Mouse (Mus musculus) CH12.LX (cell line): ENCODE measurements around the gene Ston2. TPM values are rescaled to one million over a fixed set of nuclear protein-coding genes. Genes with fewer than 3 reads are reported as not detected.

ENCODE experiments used
- DNase-seq: peaks from one replicate; pipeline ENCODE4 v3.0.0-alpha.2; 2013; ENCODE audit errors: extremely low read depth
- H3K27ac ChIP-seq: 2 replicates; pipeline ENCODE4 v1.5.1; 2012; ENCODE audit warnings: low read depth, mild to moderate bottlenecking, control low read depth, moderate library complexity; ENCODE audit not compliant: insufficient read depth
- H3K27me3 ChIP-seq: replicated peaks from 2 replicates; pipeline ENCODE3; 2012; ENCODE audit warnings: inconsistent platforms
- H3K36me3 ChIP-seq, 2 experiments: replicated peaks in 1 of 2; 2 replicates each; pipeline versions ENCODE3 to v1.6.1; 2012; ENCODE audit warnings: inconsistent platforms in 1 of 2, low read length in 1 of 2, mild to moderate bottlenecking in 1 of 2, mixed read lengths in 1 of 2, moderate library complexity in 1 of 2; ENCODE audit not compliant: control insufficient read depth in 1 of 2, insufficient read depth in 1 of 2
- H3K4me1 ChIP-seq, 2 experiments: 2 replicates each; pipeline ENCODE4 v1.6.1; 2012; ENCODE audit warnings: inconsistent platforms in 1 of 2, moderate library complexity in 1 of 2; ENCODE audit not compliant: insufficient read depth in 2 of 2, control insufficient read depth in 1 of 2
- H3K4me2 ChIP-seq: 2 replicates; pipeline ENCODE4 v1.6.1; 2012; ENCODE audit warnings: low read depth, mild to moderate bottlenecking, control low read depth; ENCODE audit not compliant: poor library complexity, insufficient read depth, severe bottlenecking
- H3K4me3 ChIP-seq, 3 experiments: fragments of 150-350 bp in 1 of 3; sonication (generic) in 1 of 3; replicated peaks in 1 of 3; 2 replicates each; pipeline versions ENCODE3 to v1.5.1; 2011 to 2012; ENCODE audit warnings: low read depth in 2 of 3, low read length in 2 of 3, mild to moderate bottlenecking in 2 of 3, moderate library complexity in 2 of 3, control low read depth in 1 of 3, improper control_type of control experiment in 1 of 3, inconsistent platforms in 1 of 3, mixed read lengths in 1 of 3; ENCODE audit not compliant: poor library complexity in 1 of 3
- H3K79me2 ChIP-seq: replicated peaks from 2 replicates; pipeline ENCODE4 v1.6.1; 2012; ENCODE audit warnings: mild to moderate bottlenecking, moderate library complexity; ENCODE audit not compliant: control insufficient read depth, poor library complexity, insufficient read depth, severe bottlenecking; ENCODE audit errors: extremely low read depth
- H3K9ac ChIP-seq: 2 replicates; pipeline ENCODE4 v1.6.1; 2012; ENCODE audit warnings: low read depth, mild to moderate bottlenecking, control low read depth, moderate library complexity; ENCODE audit not compliant: insufficient read depth
- H3K9me3 ChIP-seq: replicated peaks from 2 replicates; pipeline ENCODE3; 2012; ENCODE audit warnings: low read length, inconsistent platforms, mixed read lengths
- BHLHE40 ChIP-seq: IDR thresholded peaks from 2 replicates; pipeline ENCODE4 v1.6.1; 2011; ENCODE audit warnings: mild to moderate bottlenecking, low read depth, low read length, improper control_type of control experiment
- CHD1 ChIP-seq: IDR thresholded peaks from 2 replicates; pipeline ENCODE4 v1.6.1; 2012; ENCODE audit warnings: low read depth, low read length, improper control_type of control experiment, inconsistent platforms
- CHD2 ChIP-seq: IDR thresholded peaks from 2 replicates; pipeline ENCODE4 v1.6.1; 2011; ENCODE audit warnings: low read length, improper control_type of control experiment
- CTCF ChIP-seq, 2 experiments: IDR thresholded peaks in 1 of 2; conservative IDR thresholded peaks in 1 of 2; 2 replicates each; pipeline ENCODE4 v1.5.1; 2011 to 2012; ENCODE audit warnings: low read depth in 2 of 2, low read length in 2 of 2, improper control_type of control experiment in 1 of 2, inconsistent platforms in 1 of 2, mild to moderate bottlenecking in 1 of 2, moderate library complexity in 1 of 2
- E2F4 ChIP-seq: IDR thresholded peaks from 2 replicates; pipeline ENCODE4 v1.6.1; 2011; ENCODE audit warnings: low read depth, low read length, improper control_type of control experiment; ENCODE audit not compliant: insufficient replicate concordance
- ELF1 ChIP-seq: IDR thresholded peaks from 2 replicates; pipeline ENCODE4 v1.6.1; 2014; ENCODE audit warnings: low read depth, mild to moderate bottlenecking, inconsistent platforms, low read length, improper control_type of control experiment
- GABPA ChIP-seq: IDR thresholded peaks from 2 replicates; pipeline ENCODE4 v1.6.1; 2012; ENCODE audit warnings: low read depth, low read length, improper control_type of control experiment, inconsistent platforms; ENCODE audit not compliant: insufficient replicate concordance
- JUN ChIP-seq: IDR thresholded peaks from 2 replicates; pipeline ENCODE4 v1.6.1; 2011; ENCODE audit warnings: low read depth, mild to moderate bottlenecking, low read length, improper control_type of control experiment, moderate library complexity; ENCODE audit not compliant: insufficient read depth
- JUND ChIP-seq: conservative IDR thresholded peaks from 2 replicates; pipeline ENCODE4 v1.6.1; 2011; ENCODE audit warnings: low read depth, low read length, improper control_type of control experiment
- KAT2A ChIP-seq: IDR thresholded peaks from 2 replicates; pipeline ENCODE4 v1.6.1; 2012; ENCODE audit warnings: low read length, improper control_type of control experiment, inconsistent platforms; ENCODE audit not compliant: insufficient replicate concordance
- MAFK ChIP-seq: IDR thresholded peaks from 2 replicates; pipeline ENCODE4 v1.6.1; 2011; ENCODE audit warnings: low read length, improper control_type of control experiment; ENCODE audit not compliant: insufficient replicate concordance
- MAX ChIP-seq: IDR thresholded peaks from 2 replicates; pipeline ENCODE4 v1.6.1; 2011; ENCODE audit warnings: low read length, improper control_type of control experiment
- MXI1 ChIP-seq: IDR thresholded peaks from 2 replicates; pipeline ENCODE4 v1.6.1; 2011; ENCODE audit warnings: mild to moderate bottlenecking, low read depth, low read length, improper control_type of control experiment
- MYC ChIP-seq: IDR thresholded peaks from 2 replicates; pipeline ENCODE4 v1.6.1; 2011; ENCODE audit warnings: low read depth, mild to moderate bottlenecking, improper control_type of control experiment, low read length
- NRF1 ChIP-seq: IDR thresholded peaks from 2 replicates; pipeline ENCODE4 v1.6.1; 2014; ENCODE audit warnings: low read depth, mild to moderate bottlenecking, inconsistent platforms, low read length, improper control_type of control experiment, moderate library complexity
- PAX5 ChIP-seq: IDR thresholded peaks from 2 replicates; pipeline ENCODE4 v1.6.1; 2012; ENCODE audit warnings: low read length, inconsistent platforms, mixed read lengths
- RCOR1 ChIP-seq: conservative IDR thresholded peaks from 2 replicates; pipeline ENCODE4 v1.6.1; 2012; ENCODE audit warnings: low read depth, mild to moderate bottlenecking, inconsistent platforms, low read length, improper control_type of control experiment
- SIN3A ChIP-seq: IDR thresholded peaks from 2 replicates; pipeline ENCODE4 v1.6.1; 2012; ENCODE audit warnings: low read length, improper control_type of control experiment, inconsistent platforms
- SMC3 ChIP-seq: IDR thresholded peaks from 2 replicates; pipeline ENCODE4 v1.6.1; 2011; ENCODE audit warnings: low read depth, low read length, improper control_type of control experiment
- TBP ChIP-seq: conservative IDR thresholded peaks from 2 replicates; pipeline ENCODE4 v1.6.1; 2011; ENCODE audit warnings: low read depth, low read length, improper control_type of control experiment
- ZKSCAN1 ChIP-seq: IDR thresholded peaks from 2 replicates; pipeline ENCODE4 v1.6.1; 2012; ENCODE audit warnings: low read depth, inconsistent platforms, low read length, improper control_type of control experiment, borderline replicate concordance
- dilution Hi-C: fragments of 300-500 bp; cut with MboI; formaldehyde crosslinking; loops from 2 replicates; pipeline ENCODE4 v1.14.3; 2020; ENCODE audit warnings: low sequenced_read_pairs; ENCODE audit not compliant: extremely low pct_unique_long_range_greater_than_20kb, extremely low pct_ligation_motif_present
- in situ Hi-C: fragments of 300-500 bp; cut with MboI; formaldehyde crosslinking; loops from 3 replicates; pipeline ENCODE4 v1.14.3; 2019; ENCODE audit warnings: low sequenced_read_pairs, low pct_ligation_motif_present, low pct_unique_long_range_greater_than_20kb, mixed read lengths
- polyA plus RNA-seq: library from polyadenylated mRNA; unstranded; fragments of >175 nt; gene quantifications from 2 replicates; pipeline ENCODE4 v1.2.1, GENCODE M21; 2012; ENCODE audit warnings: low read depth; ENCODE audit not compliant: insufficient read length
- total RNA-seq, 2 experiments: library from RNA; depleted of rRNA; stranded (reverse); fragments of 300-350 nt in 1 of 2; fragments of >200 nt in 1 of 2; gene quantifications; 2 replicates each; pipeline ENCODE4 v1.2.3; 2012 to 2014

The Ston2 gene
- total and polyA plus RNA-seq, 3 experiments, result 0.21 to 0.34 TPM; not detected in 1

GRCm38 (mm10) chr12:91692991-91693390 lies 95.2 kb downstream of the Ston2 start:
- dilution Hi-C loops (no loop called here), in situ Hi-C loops (no loop called here)
- H3K27me3 ChIP-seq, result no peaks in the 10 kb centered on the region
- H3K4me3 ChIP-seq, result no peak overlapping the region
- H3K4me2 ChIP-seq, result no peak overlapping the region
- peaks cover 7 to 16% of the 10 kb centered on the region in 2 experiments for H3K4me1 ChIP-seq
- H3K79me2 ChIP-seq, result no peaks in the 10 kb centered on the region
- no peaks in the 10 kb centered on the region for H3K36me3 ChIP-seq
- H3K9ac ChIP-seq, result no peak overlapping the region
- DNase-seq, result no peak
- no peak overlapping the region for H3K27ac ChIP-seq
- no peaks in the 10 kb centered on the region for H3K9me3 ChIP-seq
- no peak for TF ChIP-seq TBP
- TF ChIP-seq GABPA, result no peak
- TF ChIP-seq KAT2A, result no peak
- TF ChIP-seq NRF1, result no peak
- no peak for TF ChIP-seq CHD2
- no peak for TF ChIP-seq JUND
- TF ChIP-seq SIN3A, result no peak
- no peak for TF ChIP-seq RCOR1
- TF ChIP-seq CHD1, result no peak
- no peak for TF ChIP-seq MXI1
- TF ChIP-seq BHLHE40, result no peak
- TF ChIP-seq, all 38 proteins: peak for 0

DNA sequence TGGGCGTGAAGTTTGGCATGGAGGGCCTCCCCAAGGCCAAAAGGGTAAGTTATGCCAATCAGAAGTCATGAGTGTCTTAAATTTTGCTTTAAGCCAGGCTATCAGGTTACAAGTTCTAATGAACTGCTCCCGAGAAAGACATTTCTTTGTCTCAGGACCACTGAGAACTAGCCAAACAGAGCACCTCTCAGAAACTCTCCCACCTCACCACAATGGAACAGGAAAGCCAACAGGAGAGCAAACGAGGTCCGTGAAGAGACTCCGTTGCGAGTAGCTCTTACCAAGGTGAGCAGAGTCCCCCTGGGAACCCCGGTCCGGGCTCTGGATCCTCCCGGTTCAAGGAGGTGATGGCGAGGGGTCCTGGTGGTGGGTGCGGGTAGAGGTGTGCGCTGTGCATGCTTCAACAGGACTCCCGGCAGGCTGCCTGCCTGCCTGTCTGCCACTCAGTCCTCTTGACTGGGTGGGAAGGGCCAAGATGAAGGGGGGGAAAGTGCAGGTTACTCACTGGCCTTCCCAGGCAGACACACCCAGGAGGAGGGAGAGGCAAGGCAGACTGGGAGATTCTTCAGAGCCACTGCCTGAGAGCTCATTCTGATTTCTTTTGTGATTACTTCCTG lies 102.4 kb downstream of the Ston2 start:
- H3K9ac ChIP-seq, result peak overlapping the region; percentile 4; the same call in 1 of the 2 replicates
- DNase-seq, result no peak
- in situ Hi-C loops (no loop called here), dilution Hi-C loops (no loop called here)
- no peak overlapping the region for H3K27ac ChIP-seq
- TF ChIP-seq CTCF (conservative IDR thresholded peaks at IDR 0.05 in 1 of 2, IDR thresholded peaks at IDR 0.05 in 1 of 2; ENCODE audit: low read depth in 2 of 2, low read length in 2 of 2) (no peak), E2F4 (no peak), PAX5 (no peak), MAFK (no peak), MAX (no peak), ZKSCAN1 (no peak), SMC3 (no peak), JUND (no peak), JUN (no peak), ELF1 (no peak), MYC (no peak), KAT2A (no peak)
- H3K36me3 ChIP-seq, result no peaks in the 10 kb centered on the region
- H3K4me2 ChIP-seq, result 0 out of 2 replicates have a peak overlapping the region, but pooled peaks have one; percentile 11
- no peaks in the 10 kb centered on the region for H3K79me2 ChIP-seq
- no peaks in the 10 kb centered on the region for H3K27me3 ChIP-seq
- no peaks in the 10 kb centered on the region for H3K9me3 ChIP-seq
- no peak overlapping the region for H3K4me3 ChIP-seq
- H3K4me1 ChIP-seq, result peaks cover 6 to 23% of the 10 kb centered on the region in 2 experiments; a peak in 3 of 4 replicates
